Mouse (Mus musculus) testis, adult 2 months (tissue): ENCODE measurements around the gene Tpd52l1.

Source experiments
- CTCF ChIP-seq: fragments of 200-500 bp; IDR thresholded peaks from 2 replicates; pipeline ENCODE4 v1.5.1; 2012; ENCODE audit warnings: low read depth, mild to moderate bottlenecking, inconsistent platforms, low read length, moderate library complexity; ENCODE audit not compliant: control insufficient read depth, insufficient read depth, insufficient replicate concordance
- POLR2A ChIP-seq: fragments of 200-500 bp; IDR thresholded peaks from 2 replicates; pipeline ENCODE4 v1.6.1; 2012; ENCODE audit warnings: low read depth, mild to moderate bottlenecking, inconsistent platforms, low read length, moderate library complexity; ENCODE audit not compliant: control insufficient read depth

DNA sequence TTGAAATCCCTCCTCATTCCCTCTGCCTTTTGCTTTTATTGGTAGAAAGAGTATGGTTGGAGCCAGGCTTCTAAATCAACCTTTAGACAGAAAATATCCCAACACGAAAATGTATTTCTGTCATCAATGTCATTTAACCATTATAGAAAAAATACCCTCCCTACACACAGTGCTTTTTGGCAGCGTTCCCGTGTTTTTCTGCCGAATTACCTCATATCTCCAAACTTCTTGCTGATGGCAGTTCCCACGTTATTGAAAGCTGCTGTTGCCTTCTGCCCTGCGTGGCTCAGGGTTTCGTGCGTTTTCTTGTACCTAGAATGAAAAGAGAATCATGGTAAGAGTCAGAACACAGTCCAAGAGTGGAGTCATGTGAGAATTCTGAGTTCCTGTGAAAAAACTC lies 99.4 kb downstream of the Tpd52l1 start:
- TF ChIP-seq POLR2A: no peak
- TF ChIP-seq CTCF: no peak
